ENCODE assay signal across 8 mouse cellular contexts in the genomic region with DNA sequence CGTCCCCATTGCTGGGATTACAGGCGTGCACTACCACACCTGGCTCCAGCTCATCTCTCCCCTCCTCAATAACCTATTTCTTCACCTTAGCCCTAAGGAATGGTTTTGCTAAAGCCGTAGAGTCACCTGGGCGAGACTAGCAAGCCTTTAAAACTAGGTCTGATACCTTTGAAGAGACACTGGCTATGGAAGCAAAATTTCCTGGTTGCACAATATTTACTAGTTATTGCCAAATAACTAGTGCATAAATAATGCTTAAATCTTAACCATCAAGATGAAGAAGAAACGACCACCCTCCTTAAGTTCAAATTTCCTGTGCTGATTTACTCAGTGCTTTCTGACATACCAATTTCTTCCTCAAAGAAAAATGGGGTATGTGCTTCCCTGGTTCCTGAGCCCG. TPM values are rescaled to one million over a fixed set of nuclear protein-coding genes. Genes with fewer than 3 reads are reported as not detected.
DNase-seq lines count a peak whose midpoint lies in the region; ATAC-seq and TF ChIP-seq lines count a peak whose summit lies in the region.

No protein-coding gene starts in this region.

- H3K9ac ChIP-seq in lung, embryonic 14.5 days: no peak overlapping the region
- H3K9ac ChIP-seq in embryonic facial prominence, embryonic 15.5 days: no peak overlapping the region
- H3K9ac ChIP-seq in neural tube, embryonic 15.5 days (replicated peaks): peak overlapping the region; percentile 46

- no peak overlapping the region for H3K27ac ChIP-seq in lung, embryonic 14.5 days (ENCODE audit: low read depth)
- no peak overlapping the region for H3K27ac ChIP-seq in embryonic facial prominence, embryonic 15.5 days (replicated peaks)
- H3K27ac ChIP-seq in limb, embryonic 10.5 days: no peak overlapping the region
- H3K27ac ChIP-seq in neural tube, embryonic 15.5 days (replicated peaks): no peak overlapping the region

- H3K9me3 ChIP-seq in lung, embryonic 14.5 days (ENCODE audit: low read depth, low read length): no peaks in the 10 kb centered on the region
- H3K9me3 ChIP-seq in embryonic facial prominence, embryonic 15.5 days (replicated peaks): no peaks in the 10 kb centered on the region
- no peaks in the 10 kb centered on the region for H3K9me3 ChIP-seq in limb, embryonic 10.5 days (replicated peaks)
- H3K9me3 ChIP-seq in neural tube, embryonic 15.5 days (replicated peaks): no peaks in the 10 kb centered on the region

- peaks cover 6% of the 10 kb centered on the region; the same call in 1 of the 2 replicates for H3K4me1 ChIP-seq in lung, embryonic 14.5 days (ENCODE audit: insufficient read depth)
- peaks cover 57% of the 10 kb centered on the region for H3K4me1 ChIP-seq in embryonic facial prominence, embryonic 15.5 days
- peaks cover 66% of the 10 kb centered on the region for H3K4me1 ChIP-seq in limb, embryonic 10.5 days
- H3K4me1 ChIP-seq in neural tube, embryonic 15.5 days: peaks cover 58% of the 10 kb centered on the region

- WGBS in lung, embryonic 14.5 days: 13% methylated on average over 6 of the region's 6 CpGs
- WGBS in embryonic facial prominence, embryonic 15.5 days: 13% methylated on average over 6 of the region's 6 CpGs
- WGBS in limb, embryonic 10.5 days: 13% methylated on average over 6 of the region's 6 CpGs
- WGBS in neural tube, embryonic 15.5 days: 15% methylated on average over 6 of the region's 6 CpGs

- peak overlapping the region; percentile 75 for H3K4me2 ChIP-seq in lung, embryonic 14.5 days
- peak overlapping the region; percentile 60 for H3K4me2 ChIP-seq in embryonic facial prominence, embryonic 15.5 days (replicated peaks)
- H3K4me2 ChIP-seq in neural tube, embryonic 15.5 days: peak overlapping the region; percentile 63

- peak overlapping the region; percentile 62 for H3K4me3 ChIP-seq in lung, embryonic 14.5 days (ENCODE audit: low read depth, low read length)
- H3K4me3 ChIP-seq in embryonic facial prominence, embryonic 15.5 days (replicated peaks): peak overlapping the region; percentile 69
- peak overlapping the region; percentile 77 for H3K4me3 ChIP-seq in limb, embryonic 10.5 days
- peak overlapping the region; percentile 35 for H3K4me3 ChIP-seq in neural tube, embryonic 15.5 days (replicated peaks)

- no peak for ATAC-seq in lung, embryonic 14.5 days (ENCODE audit: insufficient read depth)
- ATAC-seq in embryonic facial prominence, embryonic 15.5 days (ENCODE audit: insufficient number of reproducible peaks, low FRiP score, low TSS enrichment, low read depth): no peak
- peak; percentile 10; the same call in 1 of the 2 replicates for ATAC-seq in neural tube, embryonic 15.5 days (ENCODE audit: low FRiP score)

- H3K27me3 ChIP-seq in lung, embryonic 14.5 days (ENCODE audit: insufficient read depth, low read length): peaks cover 52% of the 10 kb centered on the region
- H3K27me3 ChIP-seq in embryonic facial prominence, embryonic 15.5 days: peaks cover 52% of the 10 kb centered on the region
- peaks cover 71% of the 10 kb centered on the region for H3K27me3 ChIP-seq in limb, embryonic 10.5 days (ENCODE audit: low read depth, poor library complexity, severe bottlenecking)
- H3K27me3 ChIP-seq in neural tube, embryonic 15.5 days (replicated peaks): peaks cover 42% of the 10 kb centered on the region

- no peak for DNase-seq in lung, embryonic 14.5 days
- no peak for DNase-seq in lung, postnatal 10 days
- DNase-seq in limb, embryonic 10.5 days (ENCODE audit: low spot score): no peak
- DNase-seq in B cell, adult 2 months: no peak
- no peak for DNase-seq in spleen, postnatal 10 days (ENCODE audit: low spot score in 2 of 2)
- no peak for DNase-seq in adrenal gland, postnatal 10 days

- H3K36me3 ChIP-seq in lung, embryonic 14.5 days (ENCODE audit: insufficient read depth): no peaks in the 10 kb centered on the region
- no peaks in the 10 kb centered on the region for H3K36me3 ChIP-seq in embryonic facial prominence, embryonic 15.5 days
- no peaks in the 10 kb centered on the region for H3K36me3 ChIP-seq in limb, embryonic 10.5 days
- no peaks in the 10 kb centered on the region for H3K36me3 ChIP-seq in neural tube, embryonic 15.5 days

- TF ChIP-seq CTCF in lung, embryonic 14.5 days (IDR thresholded peaks at IDR 0.05; ENCODE audit: low read depth): no peak

RNA-seq across cellular contexts. Expression of gene Skor1, which starts 15.1 kb away (rescaled TPM):
- polyA plus RNA-seq in lung, embryonic 14.5 days (2014; fragmentation: Nextera tagmentation; extraction: Ambion mirVana): not detected in 2 replicates
- 0.08 TPM in 1 of 2 replicates, not detected in the other for polyA plus RNA-seq in embryonic facial prominence, embryonic 15.5 days (2015; fragmentation: Nextera tagmentation; extraction: Ambion mirVana)
- 0.10 and 0.14 TPM in 2 replicates for polyA plus RNA-seq in limb, embryonic 10.5 days (2016; fragmentation: Nextera tagmentation; extraction: Ambion mirVana)
- 12.2 and 18.7 TPM in 2 replicates for polyA plus RNA-seq in neural tube, embryonic 15.5 days (2015; fragmentation: Nextera tagmentation; extraction: Ambion mirVana)
- total RNA-seq in adrenal gland, postnatal 10 days (2021): under 1 TPM; 0.09 to 0.18 TPM

Comparison
In these comparisons a context has a peak if more than half of its experiments do, and no peak if none do; other contexts are left out.
1. RNA of gene Skor1, which starts 15.1 kb away (polyA plus RNA-seq): 12.2 to 18.7 TPM in neural tube, embryonic 15.5 days; 0.10 to 0.14 TPM in limb, embryonic 10.5 days, 0.08 TPM in embryonic facial prominence, embryonic 15.5 days and not detected in lung, embryonic 14.5 days; every median in the first group is over 10 times any median in the second.
2. Peak in every context shown above with its lines, with median percentiles within 50 percentile points of each other: H3K4me2 ChIP-seq and H3K4me3 ChIP-seq.